Mouse (Mus musculus) brain, adult 2 months (tissue): Measurements from ENCODE around the gene Ptgs2.

ENCODE experiments used
- DNase-seq: peaks from one replicate; pipeline ENCODE4 v3.0.0; 2011; ENCODE audit warnings: low read depth, low spot score

Gene Ptgs2

GRCm38 (mm10) chr1:150147272-150147671 is 47.4 kb downstream of the Ptgs2 start:
- DNase-seq = no peak

GRCm38 (mm10) chr1:150151411-150151810 is 51.6 kb downstream of the Ptgs2 start:
- DNase-seq = no peak
